Mouse (Mus musculus) hindbrain, embryonic 12.5 days (tissue): ENCODE measurements at regions not wholly inside any gene's neighbourhood (a gene's known extent, or its start where the extent isn't known, plus 50 kb on each side); places are given as distances from the start of the nearest gene placed in this dataset.
A peak's percentile ranks its signal among the peaks of the same experiment; 100 is the strongest.

ENCODE experiments used
- ATAC-seq: fragments of 200-750 bp; cut with Nextera tagmentation; 2 replicates; pipeline ENCODE4 v1.8.0; 2017; ENCODE audit warnings: moderate TSS enrichment; ENCODE audit not compliant: low FRiP score
- H3K27ac ChIP-seq: fragments of 300-500 bp; sonication (generic); 2 replicates; pipeline ENCODE4 v1.5.1; 2016; ENCODE audit warnings: mild to moderate bottlenecking
- H3K27me3 ChIP-seq: fragments of 300-500 bp; sonication (generic); 2 replicates; pipeline ENCODE4 v1.6.1; 2016; ENCODE audit warnings: mild to moderate bottlenecking
- H3K36me3 ChIP-seq: fragments of 300-500 bp; sonication (generic); 2 replicates; pipeline ENCODE4 v1.6.1; 2016; ENCODE audit warnings: mild to moderate bottlenecking
- H3K4me1 ChIP-seq: fragments of 300-500 bp; sonication (generic); 2 replicates; pipeline ENCODE4 v1.6.1; 2016
- H3K4me2 ChIP-seq: fragments of 300-500 bp; sonication (generic); replicated peaks from 2 replicates; pipeline ENCODE4 v1.6.1; 2016; ENCODE audit warnings: mild to moderate bottlenecking
- H3K4me3 ChIP-seq: fragments of 300-500 bp; sonication (generic); 2 replicates; pipeline ENCODE4 v1.5.1; 2016; ENCODE audit warnings: mild to moderate bottlenecking
- H3K9ac ChIP-seq: fragments of 300-500 bp; sonication (generic); 2 replicates; pipeline ENCODE4 v1.6.1; 2016; ENCODE audit warnings: mild to moderate bottlenecking, moderate library complexity
- H3K9me3 ChIP-seq: fragments of 300-500 bp; sonication (generic); replicated peaks from 2 replicates; pipeline ENCODE4 v1.6.1; 2016; ENCODE audit warnings: mild to moderate bottlenecking
- WGBS: fragments of 180-500 bp; shearing (Covaris S2); methylation state at CpG from one replicate; pipeline ENCODE4 v1.1.7; 2016; 5-methylcytosine and 5-hydroxymethylcytosine counted together

DNA sequence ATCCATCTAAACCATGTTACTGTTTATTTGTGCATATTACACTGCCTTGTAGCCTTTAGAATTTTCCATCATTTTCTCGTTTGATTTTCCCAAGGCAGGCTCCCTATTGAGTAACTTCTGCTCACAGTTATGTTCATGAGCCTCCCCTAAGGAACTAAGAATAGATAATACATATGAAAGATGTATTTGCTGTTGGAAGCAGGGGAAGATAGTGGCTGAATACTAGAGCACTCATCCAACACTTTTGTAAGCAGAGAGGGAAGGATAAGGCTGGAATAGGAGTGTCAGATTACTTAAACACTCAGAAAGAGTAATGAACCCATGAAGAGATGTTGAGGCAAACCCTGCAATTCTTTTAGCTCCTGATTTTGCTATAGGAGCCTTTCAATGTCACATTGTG is 1055.1 kb downstream of the Brinp1 start:
- no peaks in the 10 kb centered on the region for H3K9me3 ChIP-seq
- no peaks in the 10 kb centered on the region for H3K36me3 ChIP-seq
- no peak overlapping the region for H3K9ac ChIP-seq
- H3K27ac ChIP-seq = no peak overlapping the region
- H3K27me3 ChIP-seq = no peaks in the 10 kb centered on the region
- H3K4me2 ChIP-seq = no peak overlapping the region
- no peak for ATAC-seq
- no peak overlapping the region for H3K4me3 ChIP-seq
- 86% methylated on average over 1 of the region's 1 CpGs for WGBS
- no peaks in the 10 kb centered on the region for H3K4me1 ChIP-seq

DNA sequence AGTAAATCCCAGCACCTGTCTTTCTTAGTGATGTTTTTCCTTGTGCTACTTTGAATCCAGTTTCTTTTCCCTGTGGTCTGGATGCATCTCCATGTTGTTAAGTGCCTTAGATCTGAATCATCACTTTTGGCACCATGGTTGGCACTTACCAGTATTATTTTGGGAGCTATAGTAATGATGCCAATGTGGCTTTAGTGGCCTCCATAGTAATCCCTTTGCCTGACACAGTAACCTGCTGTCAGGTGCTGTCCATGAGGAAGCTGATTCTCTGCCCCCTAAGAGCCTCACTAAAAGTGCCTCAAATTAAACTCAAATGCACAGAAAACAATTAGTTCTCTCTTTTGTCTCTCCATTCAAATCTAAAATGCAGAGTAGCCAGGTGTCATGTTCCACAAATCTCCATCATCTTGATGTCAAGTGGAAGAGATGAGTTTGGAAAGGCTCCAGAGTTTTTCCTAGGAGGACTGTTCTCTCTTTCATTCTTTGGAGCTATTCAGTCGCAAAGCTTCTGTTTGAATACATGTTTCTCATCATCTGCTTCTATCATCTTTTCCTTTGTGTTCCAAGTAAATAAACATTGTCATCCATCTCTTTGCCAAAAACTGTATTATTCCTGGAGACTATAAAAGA is 1062.1 kb downstream of the Brinp1 start:
- H3K27me3 ChIP-seq = no peaks in the 10 kb centered on the region
- no peaks in the 10 kb centered on the region for H3K36me3 ChIP-seq
- WGBS = 93% methylated on average over 1 of the region's 1 CpGs
- no peaks in the 10 kb centered on the region for H3K9me3 ChIP-seq
- H3K27ac ChIP-seq = no peak overlapping the region
- no peak for ATAC-seq
- no peak overlapping the region for H3K9ac ChIP-seq
- H3K4me3 ChIP-seq = no peak overlapping the region
- no peaks in the 10 kb centered on the region for H3K4me1 ChIP-seq
- no peak overlapping the region for H3K4me2 ChIP-seq

DNA sequence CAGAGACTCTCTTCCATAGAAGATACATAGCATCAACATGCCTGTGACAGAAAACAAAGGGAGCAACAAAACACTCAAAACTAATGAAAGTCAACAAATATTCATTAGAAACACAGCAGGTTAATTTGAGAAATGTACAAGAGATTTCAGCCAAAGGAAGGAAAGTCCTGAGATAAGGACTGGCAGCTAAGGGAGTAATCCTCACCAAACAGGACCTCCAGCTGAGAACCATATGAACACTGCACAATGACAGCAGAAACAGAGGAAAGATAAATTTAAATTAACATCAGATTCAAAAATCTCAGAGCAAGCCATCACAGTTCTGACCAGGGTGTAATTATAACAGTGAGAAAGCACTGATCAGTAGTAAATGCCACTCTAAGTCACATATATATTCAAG is 1060.6 kb downstream of the Tlr4 start:
- no peak for ATAC-seq
- no peaks in the 10 kb centered on the region for H3K36me3 ChIP-seq

DNA sequence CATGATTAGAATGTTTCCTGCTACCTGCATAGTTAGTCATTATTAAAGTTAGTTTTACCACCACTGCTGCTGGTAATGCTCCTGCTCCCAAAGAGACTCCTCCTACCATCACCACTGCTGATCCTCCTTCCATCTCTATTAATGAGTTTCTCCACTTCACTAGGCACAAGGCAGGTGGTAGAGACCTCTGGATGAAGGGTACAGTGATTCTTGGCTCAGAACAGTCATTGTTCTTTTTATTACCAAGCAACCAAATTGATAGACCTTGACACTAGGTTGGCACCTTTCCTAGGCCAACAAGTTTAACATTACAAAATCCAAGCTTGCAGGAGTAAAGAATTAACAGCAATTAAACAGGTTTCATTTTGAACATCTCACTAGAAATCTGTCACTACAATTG is 1057.8 kb downstream of the Tlr4 start:
- Histone ChIP-seq H3K4me1 (no peaks in the 10 kb centered on the region), H3K36me3 (no peaks in the 10 kb centered on the region), H3K9ac (no peak overlapping the region), H3K4me3 (no peak overlapping the region), H3K4me2 (no peak overlapping the region), H3K9me3 (no peaks in the 10 kb centered on the region), H3K27me3 (no peaks in the 10 kb centered on the region), H3K27ac (no peak overlapping the region)
- ATAC-seq = no peak

More for the DNA sequence above, 1060.6 kb downstream of the Tlr4 start:
- no peaks in the 10 kb centered on the region for H3K27me3 ChIP-seq
- H3K27ac ChIP-seq = no peak overlapping the region
- no peak overlapping the region for H3K9ac ChIP-seq
- no peaks in the 10 kb centered on the region for H3K9me3 ChIP-seq
- no peak overlapping the region for H3K4me2 ChIP-seq
- no peaks in the 10 kb centered on the region for H3K4me1 ChIP-seq
- no peak overlapping the region for H3K4me3 ChIP-seq

DNA sequence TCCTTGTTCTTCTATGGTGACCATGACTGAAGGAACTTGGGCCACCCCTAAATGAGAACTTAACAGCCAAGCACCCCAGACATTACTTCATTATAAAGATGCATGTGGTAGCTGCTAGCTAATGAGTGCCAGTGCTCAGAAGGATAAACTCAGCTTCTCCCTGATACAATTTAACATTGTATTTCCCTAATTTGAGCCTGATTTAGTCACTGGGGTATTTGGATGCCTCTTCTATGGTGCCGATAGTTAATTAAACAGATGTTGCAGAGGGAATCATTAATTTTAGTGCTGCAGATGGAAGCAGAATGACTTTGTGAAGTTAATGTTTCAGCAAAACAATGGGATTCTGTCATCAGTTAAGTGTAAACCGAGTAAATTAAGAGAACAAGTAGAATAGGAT is 1034.8 kb downstream of the Tlr4 start:
- H3K4me3 ChIP-seq = no peak overlapping the region
- no peak for ATAC-seq
- H3K27ac ChIP-seq = no peak overlapping the region
- H3K9ac ChIP-seq = no peak overlapping the region
- H3K4me1 ChIP-seq = no peaks in the 10 kb centered on the region
- WGBS = 78% methylated on average over 2 of the region's 2 CpGs
- H3K4me2 ChIP-seq = no peak overlapping the region
- no peaks in the 10 kb centered on the region for H3K9me3 ChIP-seq
- no peaks in the 10 kb centered on the region for H3K27me3 ChIP-seq
- no peaks in the 10 kb centered on the region for H3K36me3 ChIP-seq

DNA sequence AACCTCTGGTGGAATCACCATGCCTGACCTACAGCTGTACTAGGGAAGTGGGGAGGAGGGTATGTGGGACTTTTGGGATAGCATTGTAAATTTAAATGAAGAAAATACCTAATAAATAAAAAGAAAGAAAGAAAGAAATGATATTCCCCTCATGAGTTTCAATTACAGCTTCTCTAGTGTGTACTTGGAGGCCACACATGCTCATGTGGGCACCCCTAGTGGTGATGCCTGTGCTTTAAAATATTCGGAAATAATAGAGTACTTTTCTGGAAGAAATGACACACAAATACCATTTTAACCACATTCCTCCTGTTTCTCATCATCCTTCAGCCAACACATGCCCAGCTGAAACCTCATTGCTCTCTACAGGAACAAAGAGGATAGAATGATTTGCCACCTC is 1034.4 kb downstream of the Tlr4 start:
- Histone ChIP-seq H3K4me3 (no peak overlapping the region), H3K36me3 (no peaks in the 10 kb centered on the region), H3K27me3 (no peaks in the 10 kb centered on the region), H3K9ac (no peak overlapping the region), H3K9me3 (no peaks in the 10 kb centered on the region), H3K4me2 (no peak overlapping the region), H3K27ac (no peak overlapping the region), H3K4me1 (no peaks in the 10 kb centered on the region)
- WGBS = 88% methylated on average over 1 of the region's 1 CpGs
- ATAC-seq = no peak

DNA sequence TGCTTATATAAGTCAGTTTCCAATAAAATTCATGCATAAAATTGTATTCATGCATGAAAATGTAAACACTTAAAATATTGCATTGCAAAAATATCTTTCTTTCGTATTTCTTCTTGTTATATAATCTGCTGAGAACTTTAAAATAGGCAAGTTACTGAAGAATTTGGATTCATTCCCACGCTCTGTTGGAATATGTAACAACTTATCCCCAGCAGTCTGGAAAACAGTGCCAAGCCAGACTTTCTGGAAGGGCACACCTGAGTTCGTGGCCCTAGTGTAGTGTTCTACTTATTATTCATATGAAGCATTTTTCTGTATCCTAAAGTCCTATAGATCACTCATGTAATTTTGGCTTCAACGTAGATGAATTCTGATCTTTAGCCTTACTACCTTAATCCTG is 1025.6 kb downstream of the Tlr4 start:
- Histone ChIP-seq H3K36me3 (no peaks in the 10 kb centered on the region), H3K27ac (no peak overlapping the region), H3K4me1 (no peaks in the 10 kb centered on the region), H3K4me3 (no peak overlapping the region), H3K9me3 (no peaks in the 10 kb centered on the region), H3K27me3 (no peaks in the 10 kb centered on the region), H3K4me2 (no peak overlapping the region), H3K9ac (no peak overlapping the region)
- WGBS = 85% methylated on average over 4 of the region's 4 CpGs
- no peak for ATAC-seq

DNA sequence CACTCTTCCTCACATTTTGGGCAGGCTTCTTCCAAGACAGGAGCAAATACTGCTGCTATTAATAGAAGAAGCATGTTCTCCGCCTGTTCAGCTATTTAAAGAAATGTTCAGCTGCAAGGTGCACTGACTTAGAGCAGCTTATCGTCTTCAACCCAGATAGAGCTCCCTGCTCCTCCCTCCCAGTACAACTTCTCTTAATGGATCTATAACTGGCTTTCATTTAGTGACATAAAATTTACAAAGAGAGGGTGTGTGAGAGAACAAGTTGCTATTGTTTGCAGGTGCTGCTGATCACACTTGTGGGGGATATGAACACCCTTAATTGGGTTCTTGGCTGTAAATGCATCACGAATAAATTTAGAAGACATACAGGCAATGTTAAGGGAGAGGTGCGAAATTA is 1006.0 kb downstream of the Tlr4 start:
- no peak overlapping the region for H3K9ac ChIP-seq
- 84% methylated on average over 4 of the region's 4 CpGs for WGBS
- H3K4me2 ChIP-seq = no peak overlapping the region
- no peaks in the 10 kb centered on the region for H3K36me3 ChIP-seq
- no peaks in the 10 kb centered on the region for H3K4me1 ChIP-seq
- H3K27ac ChIP-seq = no peak overlapping the region
- ATAC-seq = no peak
- H3K4me3 ChIP-seq = no peak overlapping the region
- no peaks in the 10 kb centered on the region for H3K9me3 ChIP-seq
- H3K27me3 ChIP-seq = no peaks in the 10 kb centered on the region

DNA sequence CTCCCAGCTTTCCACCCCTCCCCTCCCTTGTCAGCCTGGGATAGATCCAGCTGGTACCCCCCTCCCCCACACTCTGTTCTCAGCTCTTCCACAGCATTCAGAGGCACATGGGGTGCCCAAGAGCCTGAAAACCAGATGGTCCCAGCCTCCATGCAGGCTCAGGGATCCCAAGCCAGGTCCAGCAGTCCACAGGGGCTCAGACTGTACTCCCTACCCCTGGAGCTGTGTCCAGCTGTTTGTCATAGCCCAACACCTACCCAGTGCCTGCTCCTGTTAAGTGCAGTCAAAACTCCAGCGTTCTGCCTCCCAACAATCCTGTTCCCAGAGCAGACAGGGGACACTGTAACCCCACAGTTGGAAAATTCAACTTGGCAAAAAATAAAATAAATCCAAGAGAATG is 998.1 kb downstream of the Tlr4 start:
- Histone ChIP-seq H3K4me1 (no peaks in the 10 kb centered on the region), H3K27ac (no peak overlapping the region), H3K4me3 (no peak overlapping the region), H3K27me3 (no peaks in the 10 kb centered on the region), H3K4me2 (no peak overlapping the region), H3K9ac (no peak overlapping the region), H3K36me3 (no peaks in the 10 kb centered on the region), H3K9me3 (no peaks in the 10 kb centered on the region)
- WGBS = 43% methylated on average over 1 of the region's 1 CpGs
- 0 out of 2 replicates have a peak, but pooled peaks have one; percentile 19 for ATAC-seq

DNA sequence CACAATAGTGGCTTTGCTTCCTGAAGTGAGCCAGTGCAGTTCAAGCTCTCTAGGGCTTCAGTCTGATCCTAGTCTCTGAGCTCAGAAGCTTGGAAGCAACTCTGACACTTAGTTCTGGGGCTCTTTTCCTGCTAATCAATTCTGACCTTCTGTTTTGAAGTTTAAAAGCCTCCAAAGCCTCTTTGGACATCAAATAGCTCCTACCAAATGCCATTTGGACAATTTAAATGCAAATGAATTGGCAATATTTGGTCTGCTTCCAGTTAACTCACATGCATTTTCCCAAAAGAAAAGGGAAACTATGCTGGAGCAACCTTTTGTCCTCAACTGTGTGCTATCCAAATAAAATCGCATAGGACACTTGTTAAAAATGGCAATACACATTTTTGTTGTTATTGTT is 968.7 kb downstream of the Tlr4 start:
- WGBS = 45% methylated on average over 1 of the region's 1 CpGs
- Histone ChIP-seq H3K4me3 (no peak overlapping the region), H3K27ac (no peak overlapping the region), H3K36me3 (no peaks in the 10 kb centered on the region), H3K9ac (no peak overlapping the region), H3K9me3 (no peaks in the 10 kb centered on the region), H3K4me2 (no peak overlapping the region), H3K27me3 (no peaks in the 10 kb centered on the region), H3K4me1 (no peaks in the 10 kb centered on the region)
- ATAC-seq = no peak
